Mouse (Mus musculus) forebrain, embryonic 16.5 days (tissue): ENCODE measurements around the gene Nfix. TPM values are rescaled to one million over a fixed set of nuclear protein-coding genes. Genes with fewer than 3 reads are reported as not detected.

Experiments
- ATAC-seq: fragments of 200-750 bp; cut with Nextera tagmentation; 2 replicates; pipeline ENCODE4 v1.8.0; 2017; ENCODE audit warnings: mild to moderate bottlenecking, moderate library complexity
- H3K27ac ChIP-seq: fragments of 300-500 bp; sonication (generic); 2 replicates; pipeline ENCODE4 v1.5.1; 2014; ENCODE audit warnings: low read length, control low read depth
- H3K27me3 ChIP-seq: fragments of 300-500 bp; sonication (generic); replicated peaks from 2 replicates; pipeline ENCODE4 v1.6.1; 2014; ENCODE audit warnings: low read length; ENCODE audit not compliant: control insufficient read depth, insufficient read depth
- H3K36me3 ChIP-seq: fragments of 300-500 bp; sonication (generic); 2 replicates; pipeline ENCODE4 v1.6.1; 2014; ENCODE audit not compliant: control insufficient read depth, insufficient read depth
- H3K4me1 ChIP-seq: fragments of 300-500 bp; sonication (generic); replicated peaks from 2 replicates; pipeline ENCODE4 v1.6.1; 2014; ENCODE audit warnings: low read length; ENCODE audit not compliant: control insufficient read depth, insufficient read depth
- H3K4me2 ChIP-seq: fragments of 300-500 bp; sonication (generic); 2 replicates; pipeline ENCODE4 v1.6.1; 2014; ENCODE audit warnings: mild to moderate bottlenecking, low read length, control low read depth
- H3K4me3 ChIP-seq: fragments of 300-500 bp; sonication (generic); replicated peaks from 2 replicates; pipeline ENCODE4 v1.5.1; 2014; ENCODE audit warnings: mild to moderate bottlenecking, low read length, control low read depth
- H3K9ac ChIP-seq: fragments of 300-500 bp; sonication (generic); replicated peaks from 2 replicates; pipeline ENCODE4 v1.6.1; 2014; ENCODE audit warnings: low read depth, low read length, control low read depth
- H3K9me3 ChIP-seq: fragments of 300-500 bp; sonication (generic); 2 replicates; pipeline ENCODE4 v1.6.1; 2016; ENCODE audit warnings: low read length; ENCODE audit not compliant: control insufficient read depth
- WGBS: fragments of 180-500 bp; shearing (Covaris S2); extraction: QIAGEN DNeasy Blood & Tissue Kit; methylation state at CpG from one replicate; pipeline ENCODE4 v1.1.7; 2014; 5-methylcytosine and 5-hydroxymethylcytosine counted together
- polyA plus RNA-seq: library from polyadenylated mRNA; unstranded; fragments of >200 nt; fragmentation: Nextera tagmentation; extraction: Ambion mirVana; gene quantifications from 2 replicates; pipeline ENCODE4 v1.2.1, GENCODE M21; 2015

Nfix gene
- polyA plus RNA-seq, 1 experiment from 2014 or later, result 440 TPM

- no peaks in the 10 kb centered on the region for H3K9me3 ChIP-seq
- peak overlapping the region; percentile 63 for H3K9ac ChIP-seq
- H3K36me3 ChIP-seq, result no peaks in the 10 kb centered on the region
- peaks cover 32% of the 10 kb centered on the region for H3K27me3 ChIP-seq
- peak overlapping the region; percentile 56 for H3K4me2 ChIP-seq
- peaks cover 65% of the 10 kb centered on the region for H3K4me1 ChIP-seq
- WGBS, result 4% methylated on average over 54 of the region's 61 CpGs
- peak overlapping the region; percentile 87 for H3K27ac ChIP-seq
- no peak for ATAC-seq
- peak overlapping the region; percentile 34 for H3K4me3 ChIP-seq
Observed at GRCm38 (mm10) chr8:84704867-84705831, 95.0 kb downstream of the Nfix start.

GRCm38 (mm10) chr8:84704356-84704755 is 95.8 kb downstream of the Nfix start:
- 3% methylated on average over 16 of the region's 16 CpGs for WGBS
- Histone ChIP-seq H3K4me2 (peak overlapping the region; percentile 56), H3K9ac (peak overlapping the region; percentile 10; the same call in 1 of the 2 replicates), H3K36me3 (peaks cover 2% of the 10 kb centered on the region; the same call in 1 of the 2 replicates), H3K27me3 (peaks cover 32% of the 10 kb centered on the region), H3K4me1 (peaks cover 58% of the 10 kb centered on the region), H3K9me3 (no peaks in the 10 kb centered on the region), H3K27ac (peak overlapping the region; percentile 87), H3K4me3 (peak overlapping the region; percentile 34; the same call in 1 of the 2 replicates)
- ATAC-seq, result peak; percentile 21; the same call in 1 of the 2 replicates

GRCm38 (mm10) chr8:84703466-84704249 is 96.5 kb downstream of the Nfix start:
- Histone ChIP-seq H3K4me1 (peaks cover 56% of the 10 kb centered on the region), H3K27ac (peak overlapping the region; percentile 87), H3K9me3 (no peaks in the 10 kb centered on the region), H3K27me3 (peaks cover 32% of the 10 kb centered on the region), H3K36me3 (peaks cover 5% of the 10 kb centered on the region; the same call in 1 of the 2 replicates), H3K4me2 (peak overlapping the region; percentile 20), H3K9ac (peak overlapping the region; percentile 10; the same call in 1 of the 2 replicates), H3K4me3 (no peak overlapping the region)
- WGBS, result 16% methylated on average over 38 of the region's 38 CpGs
- ATAC-seq, result no peak

- no peaks in the 10 kb centered on the region for H3K9me3 ChIP-seq
- H3K4me1 ChIP-seq, result peaks cover 51% of the 10 kb centered on the region
- 83% methylated on average over 6 of the region's 6 CpGs for WGBS
- peaks cover 7% of the 10 kb centered on the region; the same call in 1 of the 2 replicates for H3K36me3 ChIP-seq
- H3K4me2 ChIP-seq, result no peak overlapping the region
- ATAC-seq, result no peak
- H3K27ac ChIP-seq, result no peak overlapping the region
- no peak overlapping the region for H3K9ac ChIP-seq
- peaks cover 31% of the 10 kb centered on the region for H3K27me3 ChIP-seq
- H3K4me3 ChIP-seq, result no peak overlapping the region
Observed at GRCm38 (mm10) chr8:84702963-84703465, 97.1 kb downstream of the Nfix start.

GRCm38 (mm10) chr8:84702561-84702960 is 97.6 kb downstream of the Nfix start:
- 73% methylated on average over 9 of the region's 9 CpGs for WGBS
- Histone ChIP-seq H3K4me1 (peaks cover 46% of the 10 kb centered on the region), H3K9ac (no peak overlapping the region), H3K9me3 (no peaks in the 10 kb centered on the region), H3K4me2 (no peak overlapping the region), H3K27ac (no peak overlapping the region), H3K36me3 (peaks cover 12% of the 10 kb centered on the region; the same call in 1 of the 2 replicates), H3K4me3 (no peak overlapping the region), H3K27me3 (peaks cover 29% of the 10 kb centered on the region)
- ATAC-seq, result no peak

GRCm38 (mm10) chr8:84700941-84701911 is 98.9 kb downstream of the Nfix start, which contains the start of gene Lyl1:
TSS of gene Lyl1 (plus strand) at chr8:84701457.
- no peak for ATAC-seq
- Histone ChIP-seq H3K27me3 (peaks cover 29% of the 10 kb centered on the region), H3K36me3 (peaks cover 14% of the 10 kb centered on the region; the same call in 1 of the 2 replicates), H3K27ac (peak within 1 kb of the TSS; percentile 60), H3K4me3 (no peak within 1 kb of the TSS), H3K4me1 (peaks cover 36% of the 10 kb centered on the region), H3K9me3 (no peaks in the 10 kb centered on the region), H3K9ac (peak within 1 kb of the TSS; percentile 29; the same call in 1 of the 2 replicates), H3K4me2 (no peak within 1 kb of the TSS)
- 19% methylated on average over 33 of the region's 34 CpGs for WGBS

GRCm38 (mm10) chr8:84700526-84700925 is 99.6 kb downstream of the Nfix start:
- WGBS, result 87% methylated on average over 5 of the region's 5 CpGs
- Histone ChIP-seq H3K9ac (no peak overlapping the region), H3K4me1 (peaks cover 34% of the 10 kb centered on the region), H3K27ac (no peak overlapping the region), H3K4me2 (no peak overlapping the region), H3K9me3 (no peaks in the 10 kb centered on the region), H3K36me3 (peaks cover 14% of the 10 kb centered on the region; the same call in 1 of the 2 replicates), H3K27me3 (peaks cover 29% of the 10 kb centered on the region), H3K4me3 (no peak overlapping the region)
- no peak for ATAC-seq

- H3K4me2 ChIP-seq, result no peak overlapping the region
- 59% methylated on average over 7 of the region's 7 CpGs for WGBS
- ATAC-seq, result peak; percentile 25; the same call in 1 of the 2 replicates
Observed at GRCm38 (mm10) chr8:84699861-84700322, 100.3 kb downstream of the Nfix start.

More at GRCm38 (mm10) chr8:84699861-84700322, 100.3 kb downstream of the Nfix start:
- Histone ChIP-seq H3K9me3 (no peaks in the 10 kb centered on the region), H3K4me3 (no peak overlapping the region), H3K4me1 (peaks cover 27% of the 10 kb centered on the region), H3K36me3 (peaks cover 16% of the 10 kb centered on the region; the same call in 1 of the 2 replicates), H3K27ac (peak overlapping the region; percentile 51), H3K27me3 (peaks cover 27% of the 10 kb centered on the region), H3K9ac (no peak overlapping the region)
